Mouse (Mus musculus): Measurements from ENCODE around the gene Scd3.

GRCm38 (mm10) chr19:44287415-44288110 lies 84.5 kb downstream of the Scd3 start:
- TF ChIP-seq CTCF (IDR thresholded peaks at IDR 0.05; ENCODE audit: low read depth) = no peak
- no peak for TF ChIP-seq EP300 (IDR thresholded peaks at IDR 0.05; ENCODE audit: low read depth)
